ENCODE assay signal across 9 mouse cellular contexts in the genomic region with DNA sequence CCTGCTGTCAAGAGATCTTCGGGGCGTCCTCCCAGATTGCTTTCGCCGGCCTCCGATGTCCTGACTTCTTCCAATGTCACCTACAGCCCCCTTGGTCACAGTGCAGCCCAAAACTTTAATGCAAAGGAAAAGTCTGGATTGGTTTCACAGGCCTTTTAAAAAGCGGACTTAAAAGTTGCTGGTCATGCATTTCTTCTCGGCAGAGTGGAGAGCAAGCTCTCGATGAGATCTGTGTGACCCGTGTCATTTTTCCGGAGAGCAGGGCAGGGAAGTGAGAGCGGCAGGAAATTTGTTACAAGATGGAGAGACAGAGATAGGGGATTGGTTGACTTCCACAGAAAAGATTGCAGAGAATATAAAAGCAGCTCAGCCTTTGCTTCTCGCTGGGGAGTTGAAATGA. TPM values are rescaled to one million over a fixed set of nuclear protein-coding genes. Genes with fewer than 3 reads are reported as not detected.
DNase-seq lines count a peak whose midpoint lies in the region; ATAC-seq and TF ChIP-seq lines count a peak whose summit lies in the region.
"Had no signal": no experiment of that assay in that cellular context is flagged by ENCODE, and none has a peak within 500 bp of the region (broad histone marks: within the 10 kb centered on the region; RNA-seq: fewer than 3 reads in every experiment).

No protein-coding gene starts in this region.

- H3K9ac ChIP-seq in ES-E14 (ENCODE audit: insufficient read depth, low read depth, low read length, poor library complexity, severe bottlenecking): peak overlapping the region; percentile 98
- H3K9ac ChIP-seq in forebrain, embryonic 13.5 days: peak overlapping the region; percentile 93

- no peak for ATAC-seq in CD4-positive, CD25-positive, alpha-beta regulatory T cell, adult 4 months
- ATAC-seq in forebrain, embryonic 13.5 days: no peak

- no peaks in the 10 kb centered on the region for H3K36me3 ChIP-seq in ES-E14 (ENCODE audit: control insufficient read depth, insufficient read depth, low read length, poor library complexity, severe bottlenecking)
- peaks cover 5% of the 10 kb centered on the region; the same call in 1 of the 2 replicates for H3K36me3 ChIP-seq in forebrain, embryonic 13.5 days (ENCODE audit: poor library complexity, severe bottlenecking)

- peak; percentile 29 for DNase-seq in CD4-positive, CD25-positive, alpha-beta regulatory T cell, adult 2 months (ENCODE audit: low read depth, low spot score)
- DNase-seq in ES-E14 (ENCODE audit: low read depth, low spot score): no peak
- peak; percentile 48 for DNase-seq in kidney, adult 9 months
- DNase-seq in lung, postnatal 25 days (ENCODE audit: low spot score): peak; percentile 11
- no peak for DNase-seq in ovary, postnatal 14 days (ENCODE audit: low spot score)
- DNase-seq in frontal cortex, postnatal 10 days (ENCODE audit: low spot score in 2 of 2): no peak

- peaks cover 0 to 2% of the 10 kb centered on the region in 2 experiments; a peak in 1 of 4 replicates for H3K4me1 ChIP-seq in ES-E14 (ENCODE audit: control insufficient read depth in 2 of 2, insufficient read depth in 2 of 2, low read length in 2 of 2, poor library complexity in 1 of 2)
- H3K4me1 ChIP-seq in forebrain, embryonic 13.5 days: peaks cover 46% of the 10 kb centered on the region

- in situ Hi-C loops in ES-E14 (cut with MboI; ENCODE audit: low sequenced_read_pairs in 2 of 2, unreplicated experiment in 2 of 2): no loop called here

- H3K27me3 ChIP-seq in forebrain, embryonic 13.5 days: no peaks in the 10 kb centered on the region

- 1% methylated on average over 12 of the region's 12 CpGs for WGBS in forebrain, embryonic 13.5 days

- peak overlapping the region; percentile 96 for H3K4me2 ChIP-seq in forebrain, embryonic 13.5 days

- no peak overlapping the region for H3K27ac ChIP-seq in ES-E14 (ENCODE audit: insufficient read depth, low read depth, low read length, poor library complexity, severe bottlenecking)
- H3K27ac ChIP-seq in forebrain, embryonic 13.5 days: peak overlapping the region; percentile 91; the same call in 1 of the 2 replicates

- H3K9me3 ChIP-seq in ES-E14 (ENCODE audit: control insufficient read depth, insufficient read depth, low read depth, low read length): no peaks in the 10 kb centered on the region
- no peaks in the 10 kb centered on the region for H3K9me3 ChIP-seq in forebrain, embryonic 13.5 days (replicated peaks)

- H3K4me3 ChIP-seq in ES-E14 (ENCODE audit: insufficient read depth in 1 of 2, low read depth in 1 of 2, low read length in 2 of 2, poor library complexity in 1 of 2, severe bottlenecking in 1 of 2): peak overlapping the region; percentile 74 to 99
- H3K4me3 ChIP-seq in forebrain, embryonic 13.5 days: peak overlapping the region; percentile 92

TF ChIP-seq in ES-E14, 5 proteins besides CTCF, POLR2A, EP300 and RAD21:
- TF ChIP-seq ZC3H11A (IDR thresholded peaks at IDR 0.05; ENCODE audit: borderline replicate concordance, low read depth, low read length): no peak
- no peak for TF ChIP-seq HCFC1 (IDR thresholded peaks at IDR 0.05; ENCODE audit: borderline replicate concordance, insufficient read depth, low read length)
- TF ChIP-seq ZNF384 (IDR thresholded peaks at IDR 0.05; ENCODE audit: low read depth, low read length): no peak
- no peak for TF ChIP-seq CHD2 (IDR thresholded peaks at IDR 0.05; ENCODE audit: low read depth, low read length)

RNA-seq across cellular contexts. Expression of a gene that starts 0.9 kb away (rescaled TPM):
- polyA plus RNA-seq in CD4-positive, CD25-positive, alpha-beta regulatory T cell, adult 4 months (2017; shearing (Covaris generic)): 1 to 10 TPM; 6.9 to 8.2 TPM
- total RNA-seq in ES-E14 (2012; rRNA removed): 39.9 and 41.9 TPM in 2 replicates
- 25.8 and 30.6 TPM in 2 replicates for polyA plus RNA-seq in forebrain, embryonic 13.5 days (2015; fragmentation: Nextera tagmentation; extraction: Ambion mirVana)

RNA-seq across cellular contexts. Expression of a gene that starts 18.5 kb away (rescaled TPM):
- 10 to 100 TPM; 43.5 to 65.7 TPM for polyA plus RNA-seq in CD4-positive, CD25-positive, alpha-beta regulatory T cell, adult 4 months (2017; shearing (Covaris generic))
- 103 and 105 TPM in 2 replicates for total RNA-seq in ES-E14 (2012; rRNA removed)
- polyA plus RNA-seq in forebrain, embryonic 13.5 days (2015; fragmentation: Nextera tagmentation; extraction: Ambion mirVana): 53.2 and 59.2 TPM in 2 replicates

RNA-seq across cellular contexts. Expression of a gene that starts 49.2 kb away (rescaled TPM):
- polyA plus RNA-seq in CD4-positive, CD25-positive, alpha-beta regulatory T cell, adult 4 months (2017; shearing (Covaris generic)): not detected
- total RNA-seq in ES-E14 (2012; rRNA removed): 0.13 TPM in 1 of 2 replicates, not detected in the other
- 1.3 and 2.1 TPM in 2 replicates for polyA plus RNA-seq in forebrain, embryonic 13.5 days (2015; fragmentation: Nextera tagmentation; extraction: Ambion mirVana)
- polyA plus RNA-seq: large intestine, adult 2 months had no signal

Comparison
In these comparisons a context has a peak if more than half of its experiments do, and no peak if none do; other contexts are left out.
1. DNase-seq: peak in CD4-positive, CD25-positive, alpha-beta regulatory T cell, adult 2 months (single experiment), kidney, adult 9 months (single experiment) and lung, postnatal 25 days (single experiment); none in ES-E14 (single experiment), ovary, postnatal 14 days (single experiment) and frontal cortex, postnatal 10 days (0 of 2).